Mouse (Mus musculus) thymus, adult 2 months (tissue): Measurements from ENCODE around the gene Krt18.

Experiments used
- CTCF ChIP-seq: fragments of 200-500 bp; IDR thresholded peaks from 2 replicates; pipeline ENCODE4 v1.5.1; 2012; ENCODE audit warnings: mild to moderate bottlenecking, control low read depth, low read length, moderate library complexity, borderline replicate concordance; ENCODE audit not compliant: control insufficient read depth, poor library complexity, insufficient read depth; ENCODE audit errors: extremely low read depth
- POLR2A ChIP-seq: fragments of 200-500 bp; IDR thresholded peaks from 2 replicates; pipeline ENCODE4 v1.6.1; 2012; ENCODE audit warnings: mild to moderate bottlenecking, low read length, control low read depth, moderate library complexity; ENCODE audit not compliant: control insufficient read depth, poor library complexity, insufficient read depth; ENCODE audit errors: extremely low read depth

DNA sequence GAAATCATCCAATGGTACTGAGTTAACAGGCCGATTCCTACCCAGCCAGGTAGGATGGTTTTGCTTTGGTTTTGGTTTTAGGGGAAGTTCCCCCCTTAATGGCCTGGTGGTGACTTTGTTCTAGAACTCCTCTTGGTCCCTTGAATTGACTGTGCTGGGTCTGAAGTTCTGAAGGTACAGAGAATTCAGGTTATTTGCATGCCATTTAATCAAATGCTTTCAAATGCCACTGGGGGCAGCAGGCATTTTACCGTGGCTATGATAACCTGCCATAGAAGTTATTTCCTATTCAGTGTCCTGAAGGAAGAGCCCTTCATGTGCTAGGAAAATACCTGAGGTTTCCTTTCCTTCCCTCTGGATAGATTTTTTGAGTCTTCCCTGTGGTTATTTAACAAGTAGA, 52.4 kb downstream of the Krt18 start:
- no peak for TF ChIP-seq CTCF
- TF ChIP-seq POLR2A = no peak
